Mouse (Mus musculus): ENCODE results near the gene Ano2. TPM values are rescaled to one million over a fixed set of nuclear protein-coding genes. Genes with fewer than 3 reads are reported as not detected.

Ano2 gene
- polyA plus RNA-seq, 1 experiment from 2014 or later: not detected

DNA sequence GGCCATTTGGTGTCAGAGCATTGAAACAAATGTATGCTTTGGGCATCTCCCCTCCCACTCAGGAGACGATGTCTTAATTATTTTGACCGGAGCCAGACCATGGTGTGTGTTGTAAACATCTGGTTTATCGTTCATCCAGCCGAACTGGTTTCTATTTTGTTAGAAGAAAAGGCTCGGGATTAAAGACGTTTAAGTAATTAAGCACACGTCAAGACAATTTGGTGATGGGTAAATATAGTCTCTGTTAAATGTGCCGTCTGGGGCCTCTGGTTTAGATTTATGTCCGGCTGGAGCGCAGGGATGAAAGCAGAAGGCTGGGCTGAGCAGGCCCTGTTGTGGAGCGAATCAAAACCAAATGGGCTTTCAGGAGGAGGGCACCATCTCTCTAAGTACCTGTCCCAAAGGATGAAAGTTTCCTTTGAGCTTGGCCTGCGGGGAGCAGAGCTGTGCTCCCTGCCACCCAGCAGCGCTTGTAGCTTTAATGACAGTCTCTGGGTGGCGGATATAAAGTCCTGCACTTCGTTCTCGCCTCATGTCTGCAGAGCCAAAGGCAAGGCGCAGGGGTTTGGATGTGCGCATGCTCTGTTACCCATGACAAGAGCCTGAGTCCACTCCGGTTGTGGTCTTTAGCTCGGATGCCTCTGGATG, 113.3 kb downstream of the Ano2 start:
- WGBS (ENCODE audit: missing documents): 76% methylated on average over 20 of the region's 20 CpGs
- H3K36me3 ChIP-seq (ENCODE audit: inconsistent target): no peaks in the 10 kb centered on the region
- H3K27ac ChIP-seq: no peak overlapping the region
- no peak overlapping the region for H3K4me3 ChIP-seq (ENCODE audit: inconsistent target)
- no peaks in the 10 kb centered on the region for H3K79me2 ChIP-seq (ENCODE audit: inconsistent target)

DNA sequence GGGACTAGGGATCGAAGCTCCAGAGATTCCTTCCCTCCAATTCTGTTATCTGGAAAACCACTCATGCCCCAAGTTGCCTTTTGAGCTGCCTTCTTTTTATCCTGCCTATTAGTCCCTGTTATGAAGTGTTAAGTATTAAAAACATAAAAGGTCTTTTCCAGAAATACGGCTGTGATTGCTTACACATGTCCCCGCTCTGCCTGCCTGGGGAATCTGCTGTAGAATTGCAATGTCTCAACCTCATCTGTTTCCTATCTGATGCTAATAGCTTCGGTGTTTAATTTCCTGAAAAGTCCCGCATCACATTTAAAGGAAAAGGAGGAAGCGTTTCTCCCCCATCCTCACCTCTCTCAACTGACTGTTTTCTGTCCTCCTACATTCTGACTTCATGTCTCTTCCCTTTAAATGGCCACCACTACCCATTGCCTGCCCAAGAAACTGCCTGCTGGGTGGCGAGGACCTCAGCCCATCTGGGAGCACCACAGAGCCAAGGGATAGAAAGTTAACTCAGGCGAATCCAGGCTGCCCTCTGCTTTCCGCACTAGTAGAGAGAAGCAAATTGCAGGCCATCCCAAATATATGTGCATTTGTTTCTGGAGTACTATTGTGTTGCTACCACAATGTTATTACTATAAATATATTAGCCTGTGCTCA, 118.9 kb downstream of the Ano2 start:
- WGBS (ENCODE audit: missing documents): 85% methylated on average over 9 of the region's 9 CpGs
- H3K4me3 ChIP-seq (ENCODE audit: inconsistent target): no peak overlapping the region
- no peaks in the 10 kb centered on the region for H3K79me2 ChIP-seq (ENCODE audit: inconsistent target)
- no peak overlapping the region for H3K27ac ChIP-seq
- no peaks in the 10 kb centered on the region for H3K36me3 ChIP-seq (ENCODE audit: inconsistent target)

DNA sequence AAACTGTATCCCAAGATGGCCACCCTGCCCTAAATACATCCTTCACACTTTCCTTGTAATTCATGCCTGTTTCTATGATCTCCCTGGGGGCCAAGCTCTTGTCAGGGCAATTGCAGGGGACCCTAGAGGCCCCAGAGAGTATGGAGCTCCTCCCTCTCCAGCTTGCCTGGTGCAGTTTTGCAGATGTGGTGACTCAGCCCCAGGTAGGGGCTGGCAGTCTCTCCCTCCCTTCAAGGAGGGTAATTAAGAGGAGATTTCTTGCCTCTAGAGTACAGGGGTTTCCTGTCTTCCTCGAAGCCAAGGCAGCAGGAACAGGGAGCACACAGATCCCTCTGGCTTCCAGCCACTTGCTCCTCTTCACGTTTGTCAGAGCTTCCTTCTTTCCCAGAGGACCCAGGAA, 121.2 kb downstream of the Ano2 start:
- no peaks in the 10 kb centered on the region for H3K36me3 ChIP-seq (ENCODE audit: inconsistent target)
- no peaks in the 10 kb centered on the region for H3K79me2 ChIP-seq (ENCODE audit: inconsistent target)
- WGBS (ENCODE audit: missing documents): 8% methylated on average over 2 of the region's 2 CpGs
- no peak overlapping the region for H3K4me3 ChIP-seq (ENCODE audit: inconsistent target)
- no peak overlapping the region for H3K27ac ChIP-seq

DNA sequence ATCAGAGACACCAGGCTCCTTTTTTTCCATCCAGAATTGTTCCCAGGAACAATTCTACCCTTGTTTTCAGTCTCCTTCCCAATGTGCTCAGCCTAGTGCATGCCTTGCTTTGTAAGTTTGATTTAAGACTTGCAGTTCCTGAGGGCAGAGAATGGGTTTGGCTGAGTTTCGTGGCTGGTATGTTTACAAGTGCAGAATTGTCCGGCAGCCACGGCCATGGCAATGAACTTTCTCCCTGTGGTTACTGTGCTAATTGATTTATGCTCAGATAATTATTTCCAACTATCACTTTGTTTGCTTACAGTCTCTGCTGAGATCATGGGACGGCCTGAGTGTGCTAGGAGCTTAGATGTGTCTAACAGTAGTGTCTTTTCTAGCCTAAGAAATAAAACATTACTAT, 147.9 kb downstream of the Ano2 start:
- WGBS (ENCODE audit: missing documents): 73% methylated on average over 4 of the region's 4 CpGs
- Histone ChIP-seq H3K79me2 (ENCODE audit: inconsistent target) (no peaks in the 10 kb centered on the region), H3K36me3 (ENCODE audit: inconsistent target) (no peaks in the 10 kb centered on the region), H3K4me3 (ENCODE audit: inconsistent target) (no peak overlapping the region), H3K27ac (no peak overlapping the region)

DNA sequence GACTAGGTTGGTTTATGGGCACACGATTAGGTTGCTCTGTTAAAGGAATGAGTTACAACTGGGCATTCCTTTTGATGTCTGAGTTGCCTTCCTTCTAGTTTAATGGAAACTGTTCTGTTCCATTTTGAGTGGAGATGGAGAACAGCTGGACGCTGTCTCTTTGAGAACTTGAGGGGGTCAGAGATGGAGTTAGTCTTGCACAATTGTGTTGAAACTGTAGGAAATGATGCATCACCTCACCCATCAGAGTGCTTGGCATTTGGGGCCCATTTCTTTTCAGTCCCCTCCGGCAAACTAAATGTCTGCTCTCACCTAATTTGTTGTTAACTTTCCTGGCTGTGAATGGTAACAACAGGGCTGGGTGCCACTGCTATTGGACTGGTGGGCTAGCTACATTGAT, 151.1 kb downstream of the Ano2 start:
- Histone ChIP-seq H3K27ac (no peak overlapping the region), H3K36me3 (ENCODE audit: inconsistent target) (no peaks in the 10 kb centered on the region), H3K79me2 (ENCODE audit: inconsistent target) (no peaks in the 10 kb centered on the region), H3K4me3 (ENCODE audit: inconsistent target) (no peak overlapping the region)
- WGBS (ENCODE audit: missing documents): 74% methylated on average over 3 of the region's 3 CpGs

DNA sequence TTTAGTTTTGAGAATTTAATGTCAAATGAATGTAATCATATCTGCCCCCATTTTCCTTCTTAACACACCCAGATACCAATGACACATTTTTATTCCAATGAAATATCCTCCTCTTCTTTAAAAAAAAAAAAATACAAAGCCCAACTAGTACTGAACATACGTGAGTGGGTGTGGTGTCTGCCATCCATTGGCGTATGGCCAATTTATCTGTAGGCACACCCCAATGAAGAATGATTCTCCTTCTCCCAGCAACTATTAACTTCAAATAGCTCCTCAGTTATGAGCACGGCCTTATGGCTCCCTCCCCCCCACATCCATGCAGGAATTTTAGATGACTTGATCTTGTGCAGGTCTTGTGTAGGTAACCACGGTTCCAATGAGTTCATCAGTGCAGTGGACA, 161.0 kb downstream of the Ano2 start:
- Histone ChIP-seq H3K36me3 (ENCODE audit: inconsistent target) (no peaks in the 10 kb centered on the region), H3K27ac (no peak overlapping the region), H3K4me3 (ENCODE audit: inconsistent target) (no peak overlapping the region), H3K79me2 (ENCODE audit: inconsistent target) (no peaks in the 10 kb centered on the region)
- 84% methylated on average over 4 of the region's 4 CpGs for WGBS (ENCODE audit: missing documents)

DNA sequence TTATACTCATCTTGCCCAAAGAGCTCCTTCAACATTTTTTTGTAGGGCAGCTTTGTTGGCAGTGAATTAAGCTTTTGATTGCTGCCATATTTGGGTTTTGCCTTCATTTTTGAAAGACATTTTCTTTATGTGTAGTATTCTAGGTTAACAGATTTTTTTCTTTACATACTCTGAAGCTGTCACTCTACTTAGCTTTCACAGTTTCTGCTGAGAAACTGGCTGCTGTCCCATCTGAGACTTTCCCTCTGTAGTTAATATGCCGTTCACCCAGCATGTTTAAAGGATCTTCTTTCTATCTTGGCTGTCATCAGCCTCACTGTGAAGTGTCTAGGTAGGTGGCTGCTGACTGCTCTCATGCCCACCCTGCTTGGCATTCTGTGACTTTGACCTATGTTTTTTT, 168.1 kb downstream of the Ano2 start:
- Histone ChIP-seq H3K79me2 (ENCODE audit: inconsistent target) (no peaks in the 10 kb centered on the region), H3K36me3 (ENCODE audit: inconsistent target) (no peaks in the 10 kb centered on the region), H3K4me3 (ENCODE audit: inconsistent target) (no peak overlapping the region), H3K27ac (no peak overlapping the region)
- WGBS (ENCODE audit: missing documents): 87% methylated on average over 1 of the region's 1 CpGs

DNA sequence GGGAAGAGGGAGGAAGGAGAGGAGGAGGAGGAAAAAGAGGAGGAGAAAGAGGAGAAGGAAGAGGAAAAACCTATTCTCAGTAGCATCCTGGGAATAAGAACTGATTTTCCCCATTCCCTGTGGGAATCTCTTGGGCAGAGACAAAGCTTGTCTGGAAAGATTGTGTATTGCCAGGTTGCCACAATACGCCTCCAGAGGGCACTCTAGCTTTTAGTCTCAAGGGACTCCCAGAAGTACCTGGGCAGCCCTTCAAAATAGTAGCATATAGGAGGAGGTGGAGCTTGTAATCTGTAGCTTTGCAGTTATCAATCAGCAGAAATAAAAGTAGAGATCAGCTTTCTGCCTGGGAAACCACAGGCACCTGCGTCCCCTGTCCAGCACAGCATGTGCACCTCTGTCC, 178.3 kb downstream of the Ano2 start:
- Histone ChIP-seq H3K4me3 (ENCODE audit: inconsistent target) (no peak overlapping the region), H3K27ac (no peak overlapping the region), H3K79me2 (ENCODE audit: inconsistent target) (no peaks in the 10 kb centered on the region), H3K36me3 (ENCODE audit: inconsistent target) (no peaks in the 10 kb centered on the region)
- 37% methylated on average over 2 of the region's 2 CpGs for WGBS (ENCODE audit: missing documents)

DNA sequence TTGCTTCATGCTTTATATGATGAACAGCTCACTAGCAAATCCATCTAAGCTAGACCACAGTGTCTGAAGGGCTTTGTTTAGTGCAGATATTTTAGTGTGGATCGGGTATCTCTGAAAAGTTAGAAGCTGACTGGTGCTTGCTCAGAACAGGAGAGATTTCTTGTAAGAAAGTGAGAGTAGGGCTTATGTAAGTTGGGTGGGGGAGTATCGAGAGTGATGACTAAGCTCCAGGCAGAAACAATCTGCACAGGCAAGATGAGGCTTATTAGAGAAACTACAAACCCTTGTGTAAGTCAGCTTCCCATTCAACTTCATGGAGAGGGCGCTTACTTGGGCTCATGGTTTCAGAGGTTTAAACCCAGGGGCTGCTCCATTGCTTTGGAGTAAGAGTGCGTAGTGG, 181.3 kb downstream of the Ano2 start:
- no peaks in the 10 kb centered on the region for H3K79me2 ChIP-seq (ENCODE audit: inconsistent target)
- no peak overlapping the region for H3K27ac ChIP-seq
- no peaks in the 10 kb centered on the region for H3K36me3 ChIP-seq (ENCODE audit: inconsistent target)
- 81% methylated on average over 4 of the region's 4 CpGs for WGBS (ENCODE audit: missing documents)
- no peak overlapping the region for H3K4me3 ChIP-seq (ENCODE audit: inconsistent target)

DNA sequence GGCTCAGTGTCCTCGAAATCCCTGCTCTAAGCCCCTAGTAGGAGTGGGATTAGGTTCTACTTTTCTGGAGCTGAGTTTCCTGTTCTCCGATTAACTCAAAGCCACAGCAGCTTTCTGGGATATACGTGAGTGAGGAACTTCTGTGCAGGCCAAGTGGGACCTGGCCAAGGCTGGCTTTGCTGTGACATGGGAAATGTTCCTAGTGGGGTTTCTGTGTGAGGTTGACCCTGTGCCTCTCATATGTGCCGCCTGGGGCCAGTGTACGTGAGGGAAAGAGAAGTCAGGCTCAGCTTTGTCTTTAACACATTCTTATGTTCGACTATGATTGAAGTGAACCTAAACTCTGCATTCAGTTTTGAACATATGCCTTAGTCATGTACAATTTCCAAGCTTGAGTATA, 184.5 kb downstream of the Ano2 start:
- 82% methylated on average over 6 of the region's 6 CpGs for WGBS (ENCODE audit: missing documents)
- Histone ChIP-seq H3K79me2 (ENCODE audit: inconsistent target) (no peaks in the 10 kb centered on the region), H3K4me3 (ENCODE audit: inconsistent target) (no peak overlapping the region), H3K27ac (no peak overlapping the region), H3K36me3 (ENCODE audit: inconsistent target) (no peaks in the 10 kb centered on the region)

DNA sequence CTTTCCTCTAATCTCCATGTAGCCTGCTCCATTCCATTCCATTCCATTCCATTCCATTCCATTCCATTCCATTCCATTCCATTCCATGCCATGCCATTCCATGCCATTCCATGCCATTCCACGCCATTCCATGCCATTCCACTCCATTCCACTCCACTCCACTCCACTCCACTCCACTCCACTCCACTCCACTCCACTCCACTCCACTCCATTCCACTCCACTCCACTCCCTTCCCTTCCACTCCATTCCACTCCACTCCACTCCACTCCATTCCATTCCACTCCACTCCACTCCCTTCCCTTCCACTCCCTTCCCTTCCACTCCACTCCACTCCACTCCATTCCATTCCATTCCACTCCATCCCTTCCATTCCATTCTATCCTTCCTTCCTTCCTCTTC, 186.7 kb downstream of the Ano2 start:
- Histone ChIP-seq H3K79me2 (ENCODE audit: inconsistent target) (no peaks in the 10 kb centered on the region), H3K4me3 (ENCODE audit: inconsistent target) (no peak overlapping the region), H3K27ac (no peak overlapping the region), H3K36me3 (ENCODE audit: inconsistent target) (no peaks in the 10 kb centered on the region)
- 93% methylated on average over 1 of the region's 1 CpGs for WGBS (ENCODE audit: missing documents)

DNA sequence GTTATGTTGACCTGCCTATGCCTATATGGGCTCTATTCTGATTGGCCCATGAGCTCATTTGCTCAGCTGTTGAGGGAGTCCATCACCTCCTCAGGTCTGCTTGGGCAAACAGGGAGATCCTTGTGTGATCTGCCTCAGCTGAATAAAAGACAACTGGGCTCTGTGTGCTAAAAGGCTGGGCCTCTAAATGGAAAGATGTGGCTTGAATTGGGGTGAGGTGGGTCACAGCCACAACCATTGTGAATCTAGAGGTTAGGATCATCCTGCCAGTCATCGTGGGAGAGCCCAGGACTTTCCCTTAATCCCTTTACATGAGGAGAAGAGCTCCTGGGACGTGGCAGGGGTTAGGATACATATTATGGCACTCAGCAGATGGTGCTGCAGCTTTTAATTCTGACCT, 188.5 kb downstream of the Ano2 start:
- no peaks in the 10 kb centered on the region for H3K36me3 ChIP-seq (ENCODE audit: inconsistent target)
- H3K79me2 ChIP-seq (ENCODE audit: inconsistent target): no peaks in the 10 kb centered on the region
- WGBS (ENCODE audit: missing documents): 69% methylated on average over 2 of the region's 2 CpGs
- H3K4me3 ChIP-seq (ENCODE audit: inconsistent target): no peak overlapping the region
- no peak overlapping the region for H3K27ac ChIP-seq

DNA sequence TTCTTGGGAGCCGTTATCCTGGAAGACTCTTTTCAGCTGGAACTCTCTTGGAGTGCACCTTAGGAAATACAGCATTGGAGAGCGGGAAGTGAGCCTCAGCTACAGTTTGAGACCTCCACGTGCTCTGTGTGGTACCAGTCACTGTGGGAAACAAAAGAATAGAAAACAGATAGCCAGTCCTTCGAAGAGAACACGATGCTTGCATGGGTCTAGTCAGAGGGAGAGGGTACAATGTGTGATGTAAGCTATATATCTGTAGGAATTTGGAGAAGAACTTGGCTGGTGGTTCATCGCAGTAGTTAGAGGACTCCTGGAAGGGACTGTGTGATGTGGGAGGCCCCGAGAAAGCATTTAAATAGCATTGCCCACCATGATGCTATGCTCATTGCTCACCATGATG, 189.1 kb downstream of the Ano2 start:
- Histone ChIP-seq H3K4me3 (ENCODE audit: inconsistent target) (no peak overlapping the region), H3K79me2 (ENCODE audit: inconsistent target) (no peaks in the 10 kb centered on the region), H3K36me3 (ENCODE audit: inconsistent target) (no peaks in the 10 kb centered on the region), H3K27ac (no peak overlapping the region)
- WGBS (ENCODE audit: missing documents): 90% methylated on average over 7 of the region's 7 CpGs

DNA sequence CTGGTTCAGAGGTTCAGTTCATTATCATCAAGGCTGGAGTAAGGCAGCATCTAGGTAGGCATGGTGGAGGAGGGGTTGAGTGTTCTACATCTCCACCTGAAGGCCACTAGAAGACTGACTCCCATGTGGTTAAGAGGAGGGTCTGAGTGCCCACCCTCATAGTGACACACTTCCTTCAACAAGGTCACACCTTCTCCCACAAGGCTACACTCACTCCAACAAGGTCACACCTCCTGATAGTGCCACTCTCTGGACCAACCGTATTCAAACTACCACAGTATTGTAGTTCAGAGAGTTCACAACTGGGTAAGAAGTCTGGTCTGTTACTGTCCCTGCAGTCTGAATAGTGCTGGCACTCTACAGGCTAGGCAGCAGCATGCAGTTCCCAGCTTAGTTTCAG, 198.4 kb downstream of the Ano2 start:
- Histone ChIP-seq H3K27ac (no peak overlapping the region), H3K79me2 (ENCODE audit: inconsistent target) (no peaks in the 10 kb centered on the region), H3K36me3 (ENCODE audit: inconsistent target) (no peaks in the 10 kb centered on the region), H3K4me3 (ENCODE audit: inconsistent target) (no peak overlapping the region)
- WGBS (ENCODE audit: missing documents): 92% methylated on average over 1 of the region's 1 CpGs

DNA sequence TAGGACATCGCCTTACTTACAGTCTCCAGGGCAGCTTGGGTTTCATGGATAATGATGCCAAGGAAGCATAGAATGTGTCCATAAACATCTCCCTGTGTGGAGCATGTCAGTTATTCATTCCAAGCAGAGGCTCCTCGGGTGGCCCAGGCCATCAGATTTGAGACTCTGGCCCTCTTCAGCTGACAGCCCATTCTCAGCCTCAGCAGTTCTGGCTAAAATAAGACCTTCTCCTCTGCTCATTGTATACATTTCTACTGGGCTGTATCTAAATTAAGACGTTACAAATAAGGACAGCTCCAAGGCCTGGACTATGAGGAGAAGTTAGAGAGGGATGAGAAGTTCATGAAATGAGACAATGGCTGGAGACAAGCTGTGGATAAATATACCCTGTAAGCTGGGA, 204.1 kb downstream of the Ano2 start:
- H3K79me2 ChIP-seq (ENCODE audit: inconsistent target): no peaks in the 10 kb centered on the region
- H3K27ac ChIP-seq: no peak overlapping the region
- H3K4me3 ChIP-seq (ENCODE audit: inconsistent target): no peak overlapping the region
- WGBS (ENCODE audit: missing documents): 79% methylated on average over 3 of the region's 3 CpGs
- no peaks in the 10 kb centered on the region for H3K36me3 ChIP-seq (ENCODE audit: inconsistent target)

DNA sequence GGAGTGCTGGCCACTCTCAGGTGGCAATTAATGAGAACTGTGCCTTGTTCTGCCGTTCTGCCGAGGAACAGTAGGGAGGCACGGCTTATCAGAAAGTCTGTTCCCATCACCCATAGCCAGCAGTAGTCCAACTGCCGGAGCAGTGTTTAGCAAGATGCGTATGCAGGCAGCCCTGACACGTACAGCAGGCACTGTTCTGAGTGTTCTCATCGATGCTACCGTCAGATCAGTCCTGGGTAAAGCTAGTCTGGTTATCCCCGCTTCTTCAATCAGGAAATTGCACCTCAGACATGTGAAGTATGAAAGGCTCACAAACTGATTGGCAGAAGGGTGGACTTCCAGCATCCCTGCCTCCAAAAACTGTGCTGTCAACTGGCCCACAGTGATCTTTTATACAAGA, 224.2 kb downstream of the Ano2 start:
- no peak overlapping the region for H3K27ac ChIP-seq
- 89% methylated on average over 9 of the region's 9 CpGs for WGBS (ENCODE audit: missing documents)
- H3K36me3 ChIP-seq (ENCODE audit: inconsistent target): no peaks in the 10 kb centered on the region
- no peaks in the 10 kb centered on the region for H3K79me2 ChIP-seq (ENCODE audit: inconsistent target)
- no peak overlapping the region for H3K4me3 ChIP-seq (ENCODE audit: inconsistent target)
